Mouse (Mus musculus): ENCODE results near the gene Ssna1. TPM values are rescaled to one million over a fixed set of nuclear protein-coding genes. Genes with fewer than 3 reads are reported as not detected.

Ssna1 gene
- polyA plus RNA-seq, 1 experiment, result 47.8 TPM

GRCm38 (mm10) chr2:25237522-25237921, 34.7 kb downstream of the Ssna1 start:
- DNase-seq (ENCODE audit: low read depth, low spot score), result no peak

DNA sequence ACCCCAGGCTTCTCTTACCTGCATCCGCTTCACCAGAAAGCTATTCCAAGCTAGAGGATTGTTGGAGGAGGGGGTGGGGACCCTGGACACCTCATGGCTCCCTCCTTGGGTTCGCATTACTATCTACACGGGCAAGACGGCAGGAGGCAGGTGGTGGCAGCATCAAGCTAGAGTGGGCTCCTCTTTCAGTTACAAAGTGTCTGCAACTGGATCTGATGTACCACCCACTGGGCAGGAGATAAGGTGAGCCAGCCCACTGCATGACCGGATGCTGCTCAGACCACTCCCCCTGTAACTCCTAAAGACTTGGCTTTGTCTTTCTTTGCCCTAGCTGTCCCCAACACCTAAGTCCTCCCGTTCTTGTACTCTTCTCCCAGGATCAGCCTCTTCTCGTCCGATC, 35.6 kb downstream of the Ssna1 start, which contains the start of gene Rnf224:
Gene Rnf224 (minus strand): TSS at position 174 of the 400 bp plus-strand sequence.
- DNase-seq (ENCODE audit: low read depth, low spot score), result no peak
- WGBS, result 69% methylated on average over 8 of the region's 8 CpGs

More at GRCm38 (mm10) chr2:25237522-25237921, 34.7 kb downstream of the Ssna1 start:
- WGBS, result 22% methylated on average over 4 of the region's 4 CpGs

DNA sequence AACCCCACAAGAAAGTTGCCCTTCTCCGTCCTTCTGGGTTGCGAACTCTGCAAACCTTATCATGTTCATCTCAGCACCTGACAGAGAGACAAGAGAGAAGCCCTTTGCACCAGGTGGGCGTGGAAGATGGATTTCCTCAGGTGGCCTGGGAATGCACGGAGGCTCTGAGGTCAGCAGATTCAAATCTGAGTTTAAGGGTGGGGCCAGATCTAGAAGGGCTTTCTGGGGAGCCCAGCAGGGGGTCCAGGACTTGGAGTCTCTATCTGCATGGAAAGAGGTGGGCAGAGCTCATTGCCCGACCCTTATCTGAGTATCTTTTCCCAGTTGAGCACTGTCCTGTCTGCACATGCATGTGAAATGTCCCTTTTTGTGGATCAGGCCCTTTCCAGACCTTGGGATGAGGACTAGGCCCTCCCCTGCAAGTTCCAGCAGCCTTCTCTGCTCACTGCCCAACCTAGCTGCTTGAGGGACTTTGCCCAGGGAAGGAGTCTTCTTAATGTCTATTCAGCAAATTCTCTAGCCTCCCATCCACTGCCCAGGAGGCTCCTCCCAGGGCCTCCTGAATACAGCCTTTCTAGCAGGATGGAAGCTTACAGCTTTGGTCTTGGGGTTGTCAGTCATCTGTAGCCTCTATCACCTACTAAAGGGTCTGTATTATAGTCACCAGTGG, 37.6 kb downstream of the Ssna1 start:
- WGBS, result 57% methylated on average over 5 of the region's 5 CpGs
- DNase-seq (ENCODE audit: low read depth, low spot score), result no peak

DNA sequence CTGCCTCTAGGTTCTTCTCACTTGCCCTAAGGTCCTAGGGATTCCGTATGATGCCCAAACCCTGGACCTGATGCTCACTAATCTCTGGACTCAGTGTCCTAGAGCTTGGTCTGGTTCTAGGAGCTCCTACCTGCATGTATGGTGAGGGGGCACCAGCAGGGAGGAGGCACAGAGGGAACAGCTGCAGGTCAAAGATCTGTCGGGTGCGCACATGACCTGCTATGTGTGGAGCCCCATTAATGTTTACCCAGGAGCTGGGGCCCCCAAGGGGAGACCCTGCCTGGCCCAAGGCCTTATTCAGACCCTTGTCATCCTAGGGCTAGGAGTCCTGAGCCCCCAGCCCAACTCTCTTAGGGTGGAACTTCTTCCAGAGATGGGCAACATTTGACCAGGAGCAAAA, 38.2 kb downstream of the Ssna1 start, which contains the start of gene Slc34a3:
Gene Slc34a3 (minus strand): TSS at position 315 of the 400 bp plus-strand sequence.
- WGBS, result 72% methylated on average over 3 of the region's 3 CpGs
- no peak for DNase-seq (ENCODE audit: low read depth, low spot score)

DNA sequence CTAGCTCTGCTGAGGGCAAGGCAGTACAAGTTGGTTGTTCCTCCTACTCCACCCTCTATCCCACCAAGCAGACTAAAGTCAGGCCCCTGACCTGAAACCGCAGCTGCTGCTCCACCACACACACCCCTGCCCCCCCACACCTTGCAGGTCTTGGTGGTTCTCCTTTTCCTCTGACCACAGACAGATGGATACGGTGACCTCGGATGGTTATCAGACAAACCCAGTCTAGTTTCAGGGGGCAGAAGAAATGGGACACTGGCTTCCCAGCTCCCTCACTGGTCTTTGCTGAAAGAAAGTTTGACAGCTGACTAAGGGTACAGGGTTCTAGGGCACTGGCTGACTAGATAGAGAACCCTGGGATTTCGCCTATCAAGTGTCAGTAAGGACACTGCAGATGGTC, 38.8 kb downstream of the Ssna1 start:
- DNase-seq (ENCODE audit: low read depth, low spot score), result no peak

DNA sequence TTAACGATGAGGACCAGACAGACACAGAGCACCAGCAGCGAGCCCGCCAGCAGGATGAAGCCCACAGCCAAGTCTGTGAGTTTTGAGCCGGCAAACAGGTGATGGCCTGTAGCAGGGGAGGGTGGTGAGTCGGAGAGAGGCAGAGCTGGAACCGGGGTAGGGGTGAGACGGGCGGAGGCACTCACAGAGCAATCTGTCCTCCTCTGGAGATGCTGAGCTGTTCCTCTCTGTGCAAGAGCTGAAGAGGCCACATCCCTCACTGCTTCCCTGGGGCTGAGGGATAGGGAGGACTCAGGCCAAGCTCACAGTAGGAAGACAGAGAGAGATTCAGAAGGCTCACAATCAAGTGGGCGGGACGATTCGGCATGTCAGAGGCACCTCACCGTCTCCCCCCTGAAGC, 41.2 kb downstream of the Ssna1 start:
- no peak for DNase-seq (ENCODE audit: low read depth, low spot score)
- 82% methylated on average over 12 of the region's 12 CpGs for WGBS

More for the DNA sequence above, 38.8 kb downstream of the Ssna1 start:
- WGBS, result 65% methylated on average over 4 of the region's 4 CpGs

GRCm38 (mm10) chr2:25230581-25230980, 41.7 kb downstream of the Ssna1 start:
- no peak for DNase-seq (ENCODE audit: low read depth, low spot score)
- 92% methylated on average over 7 of the region's 7 CpGs for WGBS

DNA sequence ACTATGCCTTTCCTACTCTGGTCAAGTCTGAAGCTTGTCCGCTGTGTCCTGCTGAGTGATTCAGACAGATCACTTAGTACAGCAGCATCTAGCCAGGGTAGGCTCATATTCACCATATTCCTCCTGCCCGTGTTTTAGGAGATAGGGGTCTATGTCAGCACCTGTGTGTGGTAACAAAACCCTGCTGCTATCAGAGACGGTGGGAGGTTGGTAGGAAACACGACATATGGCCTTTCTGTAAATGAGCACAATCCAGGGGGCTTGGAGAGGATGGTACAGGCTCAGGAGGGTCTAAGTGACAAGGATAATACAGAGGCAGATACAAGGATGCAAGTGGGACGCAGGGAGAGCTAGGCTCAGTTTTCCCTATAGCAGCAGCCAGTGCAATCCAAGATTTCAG, 42.7 kb downstream of the Ssna1 start:
- DNase-seq (ENCODE audit: low read depth, low spot score), result no peak
- WGBS, result 95% methylated on average over 5 of the region's 5 CpGs

GRCm38 (mm10) chr2:25228995-25229530, 43.2 kb downstream of the Ssna1 start:
- DNase-seq (ENCODE audit: low read depth, low spot score), result no peak
- WGBS, result 70% methylated on average over 6 of the region's 6 CpGs

DNA sequence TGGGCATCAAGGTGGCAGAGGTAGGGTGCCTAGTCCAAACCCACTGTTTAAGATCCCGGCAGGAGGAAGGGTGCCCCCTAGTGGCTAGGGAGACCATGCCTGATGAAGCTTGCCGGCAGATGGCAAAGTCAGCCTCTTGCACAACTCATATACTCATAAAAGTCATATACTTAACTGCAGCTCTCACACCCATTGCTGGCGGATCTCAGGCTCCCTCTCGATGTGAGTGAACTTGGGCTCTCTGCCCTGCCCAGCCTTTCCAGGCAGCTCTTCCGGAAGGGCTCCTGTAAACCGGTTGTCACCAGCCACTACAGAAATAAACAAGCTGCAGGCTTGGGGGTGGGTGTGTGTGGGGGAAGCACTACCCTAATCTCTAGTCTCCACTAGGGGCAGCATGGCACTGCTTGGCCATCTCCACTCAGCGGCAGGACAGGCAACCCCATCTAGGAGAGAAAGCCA, 43.8 kb downstream of the Ssna1 start:
- DNase-seq (ENCODE audit: low read depth, low spot score), result peak; percentile 97
- 1% methylated on average over 7 of the region's 7 CpGs for WGBS

DNA sequence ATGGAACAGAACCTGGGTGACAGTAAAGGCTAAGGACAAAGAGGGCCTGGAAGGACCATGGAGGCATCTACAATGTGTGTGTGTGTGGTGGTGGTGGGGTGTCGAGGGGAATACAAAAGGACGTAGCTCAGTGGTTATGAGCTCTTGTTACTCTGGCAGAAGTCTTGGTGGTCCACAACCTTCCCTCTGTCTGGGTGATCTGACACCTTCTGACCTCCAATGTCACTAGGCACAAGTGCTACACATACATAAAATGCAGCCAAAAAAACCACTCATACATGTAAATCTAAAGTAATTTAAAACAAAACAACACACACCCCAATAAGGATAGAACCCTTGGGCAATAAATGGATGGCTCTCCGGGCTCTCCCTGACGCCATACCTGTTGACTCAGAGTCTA, 44.8 kb downstream of the Ssna1 start:
- no peak for DNase-seq (ENCODE audit: low read depth, low spot score)
- WGBS, result 68% methylated on average over 4 of the region's 4 CpGs

GRCm38 (mm10) chr2:25226864-25227263, 45.4 kb downstream of the Ssna1 start:
- WGBS, result 47% methylated on average over 5 of the region's 5 CpGs
- no peak for DNase-seq (ENCODE audit: low read depth, low spot score)

- DNase-seq (ENCODE audit: low read depth, low spot score), result no peak
- 60% methylated on average over 8 of the region's 8 CpGs for WGBS
Observed at GRCm38 (mm10) chr2:25225811-25226379, 46.3 kb downstream of the Ssna1 start.

DNA sequence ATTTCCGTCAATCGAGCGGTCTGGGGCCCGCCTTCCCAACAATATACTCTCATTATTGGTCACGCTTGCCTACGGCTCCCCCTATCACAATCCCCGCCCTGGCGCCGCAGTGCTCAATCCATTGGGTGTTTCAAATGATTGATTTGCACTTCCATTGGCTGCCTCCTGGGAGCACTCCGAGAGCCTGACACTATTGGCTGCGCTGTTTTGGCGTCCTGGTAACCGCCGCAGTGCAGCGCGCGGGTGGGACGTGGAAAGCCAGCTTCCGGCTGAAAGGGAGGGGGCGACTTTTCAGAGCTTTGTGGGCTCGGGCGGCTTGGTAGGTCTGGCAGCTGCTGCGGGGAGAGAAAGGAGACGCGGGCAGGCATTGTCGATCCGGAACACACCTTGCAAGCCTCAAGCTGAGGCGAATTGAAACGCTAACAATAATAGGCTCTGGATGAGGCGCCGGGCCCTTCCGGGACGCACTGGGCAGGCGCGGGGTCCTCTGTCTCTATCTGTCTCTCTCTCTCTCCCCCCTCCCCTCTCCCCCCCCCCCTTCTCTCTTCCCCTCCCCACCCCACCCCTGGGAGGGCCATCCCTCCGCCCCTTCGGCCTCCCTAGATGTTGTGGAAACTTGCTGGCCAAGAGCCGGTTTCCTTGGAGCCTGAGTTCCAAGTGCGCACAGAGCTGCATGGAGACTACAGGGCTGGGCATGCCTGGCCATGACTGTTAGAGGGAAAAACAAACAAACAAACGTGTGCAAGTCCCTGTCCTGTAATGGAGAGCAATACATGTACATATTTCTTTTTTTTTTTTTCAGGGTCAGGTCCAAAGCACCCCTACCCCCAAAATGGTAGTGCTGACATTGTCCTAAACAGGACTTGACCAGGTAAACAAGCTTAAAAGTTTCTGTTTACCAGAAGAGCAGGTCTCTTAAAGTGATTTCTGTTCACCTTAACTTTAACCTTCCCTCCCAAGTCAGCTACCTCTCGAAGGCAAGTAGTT, 47.2 kb downstream of the Ssna1 start:
- WGBS, result 1% methylated on average over 41 of the region's 41 CpGs
- DNase-seq (ENCODE audit: low read depth, low spot score), result peak; percentile 96

DNA sequence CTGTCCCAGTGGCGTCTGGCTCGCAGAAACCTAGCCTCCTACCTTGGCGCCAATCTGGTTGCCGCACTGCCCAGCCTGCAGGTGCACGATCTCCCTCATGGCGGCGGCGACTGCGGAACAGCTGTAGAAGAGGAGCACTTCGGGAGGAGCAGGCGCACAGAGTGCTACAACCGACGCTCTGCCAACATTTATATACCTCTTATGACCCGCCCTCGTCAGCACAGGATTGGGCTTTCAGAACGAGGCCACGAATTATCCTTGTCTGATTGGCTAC, 47.8 kb downstream of the Ssna1 start, which contains the start of gene Tubb4b:
Gene Tubb4b (minus strand): TSS at position 211 of the 274 bp plus-strand sequence.
- WGBS, result under 1% methylated on average over 17 of the region's 17 CpGs
- no peak for DNase-seq (ENCODE audit: low read depth, low spot score)

DNA sequence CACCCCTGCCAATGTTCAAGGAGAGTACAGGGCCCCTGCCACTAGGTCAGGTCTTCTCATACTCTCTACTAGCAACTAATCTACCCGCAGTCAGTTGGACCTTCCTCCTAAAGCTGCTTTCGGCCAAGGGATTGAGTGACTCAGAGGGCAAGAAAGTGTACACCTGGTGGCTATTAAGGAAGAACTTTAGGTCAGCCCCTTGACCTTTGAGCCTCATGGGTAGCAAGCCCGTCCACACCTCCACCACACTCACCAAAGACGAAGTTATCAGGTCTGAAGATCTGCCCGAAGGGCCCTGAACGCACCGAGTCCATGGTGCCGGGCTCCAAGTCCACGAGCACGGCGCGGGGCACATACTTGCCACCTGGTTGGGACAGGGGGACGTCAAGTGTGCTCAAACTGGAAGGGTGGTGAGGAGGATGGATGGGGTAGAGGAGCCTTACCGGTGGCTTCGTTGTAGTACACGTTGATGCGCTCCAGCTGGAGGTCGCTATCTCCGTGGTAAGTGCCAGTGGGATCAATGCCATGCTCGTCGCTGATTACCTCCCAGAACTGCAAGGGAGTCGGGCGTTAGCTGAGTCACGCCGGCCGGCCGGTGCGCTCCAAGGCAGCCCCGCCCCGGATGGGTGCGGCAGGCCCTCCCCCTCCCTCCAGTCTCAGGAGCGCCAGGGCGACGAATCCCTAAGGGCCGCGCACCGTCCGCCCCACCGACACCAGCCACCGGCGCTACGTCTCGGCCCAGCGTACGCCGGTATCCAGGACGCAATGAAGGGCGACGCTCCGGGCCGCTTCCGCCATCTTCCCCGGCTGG, 48.4 kb downstream of the Ssna1 start:
- DNase-seq (ENCODE audit: low read depth, low spot score), result no peak
- WGBS, result under 1% methylated on average over 53 of the region's 53 CpGs

GRCm38 (mm10) chr2:25221331-25221772, 50.9 kb downstream of the Ssna1 start:
- WGBS, result 65% methylated on average over 5 of the region's 5 CpGs
- no peak for DNase-seq (ENCODE audit: low read depth, low spot score)

All from large intestine, adult 2 months (tissue).